Mouse (Mus musculus) fibroblast of lung, adult 2 months (primary cell): Measurements from ENCODE around the gene Cilp.
"Not testable (repeated sequence)": the region's sequence is repeated elsewhere in the genome, so short reads cannot be mapped to it uniquely, and the experiment has no call there.

Experiments used
- DNase-seq: peaks from one replicate; pipeline ENCODE4 v3.0.0-alpha.2; 2011; ENCODE audit warnings: low read depth

Cilp gene

GRCm38 (mm10) chr9:65248377-65248690, 16.6 kb upstream of the Cilp start:
- no peak for DNase-seq

GRCm38 (mm10) chr9:65252026-65252425, 13.0 kb upstream of the Cilp start:
- no peak for DNase-seq

- DNase-seq = no peak
Measured at GRCm38 (mm10) chr9:65255906-65256600, 8.9 kb upstream of the Cilp start.

- no peak for DNase-seq
Measured at GRCm38 (mm10) chr9:65257218-65257910, 7.6 kb upstream of the Cilp start.

GRCm38 (mm10) chr9:65259366-65259765, 5.6 kb upstream of the Cilp start:
- no peak for DNase-seq

- no peak for DNase-seq
Measured at GRCm38 (mm10) chr9:65261591-65262230, 3.3 kb upstream of the Cilp start.

GRCm38 (mm10) chr9:65262641-65263120, 2.3 kb upstream of the Cilp start:
- no peak for DNase-seq

- no peak for DNase-seq
Measured at GRCm38 (mm10) chr9:65267742-65268515, 2.9 kb downstream of the Cilp start.

GRCm38 (mm10) chr9:65273048-65273809, 8.2 kb downstream of the Cilp start:
- no peak for DNase-seq

GRCm38 (mm10) chr9:65273873-65274272, 8.9 kb downstream of the Cilp start:
- DNase-seq = no peak

- DNase-seq = not testable (repeated sequence)
Measured at GRCm38 (mm10) chr9:65274851-65275250, 9.9 kb downstream of the Cilp start.

GRCm38 (mm10) chr9:65275810-65276530, 11.0 kb downstream of the Cilp start:
- DNase-seq = no peak

GRCm38 (mm10) chr9:65281536-65282151, 16.7 kb downstream of the Cilp start:
- peak; percentile 17 for DNase-seq

GRCm38 (mm10) chr9:65283301-65283700, 18.3 kb downstream of the Cilp start:
- peak; percentile 35 for DNase-seq

- DNase-seq = not testable (repeated sequence)
Measured at GRCm38 (mm10) chr9:65288252-65288651, 23.3 kb downstream of the Cilp start.

GRCm38 (mm10) chr9:65289988-65290387, 25.0 kb downstream of the Cilp start:
- DNase-seq = no peak

- DNase-seq = no peak
Measured at GRCm38 (mm10) chr9:65292421-65292820, 27.4 kb downstream of the Cilp start.

- DNase-seq = peak; percentile 21
Measured at GRCm38 (mm10) chr9:65293119-65293518, 28.1 kb downstream of the Cilp start.

- no peak for DNase-seq
Measured at GRCm38 (mm10) chr9:65293580-65293972, 28.6 kb downstream of the Cilp start.

- DNase-seq = peak; percentile 93
Measured at GRCm38 (mm10) chr9:65293973-65294715, 29.2 kb downstream of the Cilp start, which contains the start of gene Clpx. Gene Clpx, plus strand, starts transcription at chr9:65294260.
